Mouse (Mus musculus) urinary bladder, postnatal 25 days (tissue): ENCODE data around the gene Mybpc3.
"Not testable (repeated sequence)": the region's sequence is repeated elsewhere in the genome, so short reads cannot be mapped to it uniquely, and the experiment has no call there.

Experiments used
- DNase-seq: peaks from one replicate; pipeline ENCODE4 v3.0.0; 2022; ENCODE audit warnings: low spot score

Gene Mybpc3

GRCm38 (mm10) chr2:91087453-91087852 is 30.5 kb upstream of the Mybpc3 start:
- no peak for DNase-seq

- no peak for DNase-seq
Observed at GRCm38 (mm10) chr2:91088987-91089386, 29.0 kb upstream of the Mybpc3 start.

- DNase-seq: no peak
Observed at GRCm38 (mm10) chr2:91090208-91090607, 27.7 kb upstream of the Mybpc3 start.

- DNase-seq: no peak
Observed at GRCm38 (mm10) chr2:91090827-91091226, 27.1 kb upstream of the Mybpc3 start.

- no peak for DNase-seq
Observed at GRCm38 (mm10) chr2:91096524-91096923, 21.4 kb upstream of the Mybpc3 start.

- no peak for DNase-seq
Observed at GRCm38 (mm10) chr2:91097015-91097414, 20.9 kb upstream of the Mybpc3 start.

- no peak for DNase-seq
Observed at GRCm38 (mm10) chr2:91098156-91098555, 19.8 kb upstream of the Mybpc3 start.

- DNase-seq: peak; percentile 93
Observed at GRCm38 (mm10) chr2:91101124-91101740, 16.7 kb upstream of the Mybpc3 start.

GRCm38 (mm10) chr2:91108156-91108555 is 9.8 kb upstream of the Mybpc3 start:
- DNase-seq: no peak

- DNase-seq: no peak
Observed at GRCm38 (mm10) chr2:91109241-91109640, 8.7 kb upstream of the Mybpc3 start.

GRCm38 (mm10) chr2:91109807-91110385 is 8.0 kb upstream of the Mybpc3 start:
- DNase-seq: no peak

- no peak for DNase-seq
Observed at GRCm38 (mm10) chr2:91110429-91110828, 7.5 kb upstream of the Mybpc3 start.

- not testable (repeated sequence) for DNase-seq
Observed at GRCm38 (mm10) chr2:91111832-91112231, 6.1 kb upstream of the Mybpc3 start.

GRCm38 (mm10) chr2:91112491-91112890 is 5.5 kb upstream of the Mybpc3 start:
- DNase-seq: no peak

GRCm38 (mm10) chr2:91113334-91113733 is 4.6 kb upstream of the Mybpc3 start:
- DNase-seq: no peak

- no peak for DNase-seq
Observed at GRCm38 (mm10) chr2:91113852-91114251, 4.1 kb upstream of the Mybpc3 start.

GRCm38 (mm10) chr2:91114781-91115577 is 3.0 kb upstream of the Mybpc3 start:
- peak; percentile 98 for DNase-seq

- no peak for DNase-seq
Observed at GRCm38 (mm10) chr2:91115578-91115970, 2.4 kb upstream of the Mybpc3 start.

GRCm38 (mm10) chr2:91116842-91117241 is 1.1 kb upstream of the Mybpc3 start:
- no peak for DNase-seq

GRCm38 (mm10) chr2:91118647-91119046 is 703 bp downstream of the Mybpc3 start:
- no peak for DNase-seq

- DNase-seq: no peak
Observed at GRCm38 (mm10) chr2:91119061-91119460, 1.1 kb downstream of the Mybpc3 start.

- DNase-seq: no peak
Observed at GRCm38 (mm10) chr2:91119551-91119950, 1.6 kb downstream of the Mybpc3 start.

- no peak for DNase-seq
Observed at GRCm38 (mm10) chr2:91120261-91120671, 2.3 kb downstream of the Mybpc3 start.
